ENCODE assay signal across 9 mouse cellular contexts in genomic region chr11:86592993-86593392, GRCm38 (mm10). TPM values are rescaled to one million over a fixed set of nuclear protein-coding genes. Genes with fewer than 3 reads are reported as not detected.
DNase-seq lines count a peak whose midpoint lies in the region; ATAC-seq and TF ChIP-seq lines count a peak whose summit lies in the region.
"Had no signal": no experiment of that assay in that cellular context is flagged by ENCODE, and none has a peak within 500 bp of the region (broad histone marks: within the 10 kb centered on the region; RNA-seq: fewer than 3 reads in every experiment).

No protein-coding gene starts in this region.

- peak overlapping the region; percentile 65 for H3K27ac ChIP-seq in kidney, embryonic 16.5 days (ENCODE audit: low read length)
- H3K27ac ChIP-seq in cortical plate, adult 2 months (ENCODE audit: insufficient read depth, low read length), result 0 out of 2 replicates have a peak overlapping the region, but pooled peaks have one; percentile 15
- peak overlapping the region; percentile 33; the same call in 1 of the 2 replicates for H3K27ac ChIP-seq in macrophage
- H3K27ac ChIP-seq: forebrain, embryonic 13.5 days had no signal

- peaks cover 9% of the 10 kb centered on the region; the same call in 1 of the 2 replicates for H3K79me2 ChIP-seq in macrophage (ENCODE audit: inconsistent target)

- no peak overlapping the region for H3K9ac ChIP-seq in kidney, embryonic 16.5 days (replicated peaks; ENCODE audit: low read length)
- H3K9ac ChIP-seq: forebrain, embryonic 13.5 days had no signal

- DNase-seq in kidney, postnatal 36 days, result no peak
- DNase-seq in CD4-positive, CD25-positive, alpha-beta regulatory T cell, adult 2 months (ENCODE audit: low read depth, low spot score), result peak; percentile 84
- no peak for DNase-seq in layer of hippocampus, postnatal 14 days (ENCODE audit: low spot score in 2 of 2)
- DNase-seq in yolk sac, embryonic 10.5 days (ENCODE audit: low spot score), result no peak
- no peak for DNase-seq in embryo, embryonic 11 days

- no peak overlapping the region for H3K4me3 ChIP-seq in kidney, embryonic 16.5 days (ENCODE audit: low read length)
- no peak overlapping the region for H3K4me3 ChIP-seq in cortical plate, adult 2 months (ENCODE audit: insufficient read depth, low read length)
- H3K4me3 ChIP-seq in macrophage (ENCODE audit: inconsistent target), result no peak overlapping the region
- H3K4me3 ChIP-seq: forebrain, embryonic 13.5 days had no signal

- no peaks in the 10 kb centered on the region for H3K36me3 ChIP-seq in kidney, embryonic 16.5 days (ENCODE audit: insufficient read depth, low read length)
- H3K36me3 ChIP-seq in macrophage (ENCODE audit: inconsistent target), result no peaks in the 10 kb centered on the region

- H3K4me2 ChIP-seq in kidney, embryonic 16.5 days (replicated peaks; ENCODE audit: low read depth, low read length), result no peak overlapping the region
- H3K4me2 ChIP-seq: forebrain, embryonic 13.5 days had no signal

- 24% methylated on average over 3 of the region's 3 CpGs for WGBS in kidney, embryonic 16.5 days
- WGBS in macrophage (ENCODE audit: missing documents), result 10% methylated on average over 3 of the region's 3 CpGs

- peaks cover 16% of the 10 kb centered on the region for H3K4me1 ChIP-seq in kidney, embryonic 16.5 days (ENCODE audit: insufficient read depth, low read length)
- no peaks in the 10 kb centered on the region for H3K4me1 ChIP-seq in cortical plate, adult 2 months (ENCODE audit: control insufficient read depth, insufficient read depth, low read length)

- TF ChIP-seq CTCF in cortical plate, adult 2 months (IDR thresholded peaks at IDR 0.05; ENCODE audit: extremely low read depth, insufficient read depth, low read length), result no peak

- no peaks in the 10 kb centered on the region for H3K9me3 ChIP-seq in kidney, embryonic 16.5 days (ENCODE audit: low read length)
- H3K9me3 ChIP-seq: forebrain, embryonic 13.5 days had no signal

- peak; percentile 51; the same call in 1 of the 2 replicates for ATAC-seq in kidney, embryonic 16.5 days (ENCODE audit: low FRiP score, low TSS enrichment)
- ATAC-seq: forebrain, embryonic 13.5 days had no signal

- H3K27me3 ChIP-seq in kidney, embryonic 16.5 days (ENCODE audit: insufficient read depth, low read length), result no peaks in the 10 kb centered on the region
- H3K27me3 ChIP-seq: forebrain, embryonic 13.5 days had no signal

- no peak for TF ChIP-seq POLR2A in cortical plate, adult 2 months (IDR thresholded peaks at IDR 0.05; ENCODE audit: extremely low read depth, insufficient read depth, low read length)

RNA-seq across cellular contexts. Expression of gene Tubd1, which starts 48.2 kb away (rescaled TPM):
- polyA plus RNA-seq in kidney, embryonic 16.5 days (2015; fragmentation: Nextera tagmentation; extraction: Ambion mirVana), result 11.4 and 13.6 TPM in 2 replicates
- polyA plus RNA-seq in cortical plate, adult 2 months (2012; rRNA removed), result 6.6 and 6.7 TPM in 2 replicates
- 10 to 100 TPM in 4 of 26 experiments, 1 to 10 TPM in 21, under 1 TPM in 1; 0.94 to 14.1 (median 6.1) TPM for total RNA-seq in macrophage (2018; cell fraction: chromatin; rRNA removed)
- 1 to 10 TPM; 1.9 to 6.5 (median 5.2) TPM for total RNA-seq in macrophage (2018; cell fraction: cytosol; rRNA removed)
- 10 to 100 TPM in 3 of 26 experiments, 1 to 10 TPM in 22, under 1 TPM in 1; 0.81 to 13.4 (median 6.3) TPM for total RNA-seq in macrophage (2018; cell fraction: nucleus; rRNA removed)
- 4.1 to 5.8 TPM (median 4.5 TPM) in 3 replicates for polyA plus RNA-seq in macrophage (2018)
- 1 to 10 TPM; 7.0 to 9.2 TPM for total RNA-seq in layer of hippocampus, postnatal 14 days (2021)

RNA-seq across cellular contexts. Expression of gene Rps6kb1, which starts 48.4 kb away (rescaled TPM):
- polyA plus RNA-seq in kidney, embryonic 16.5 days (2015; fragmentation: Nextera tagmentation; extraction: Ambion mirVana), result 51.6 and 62.1 TPM in 2 replicates
- 24.7 and 25.3 TPM in 2 replicates for polyA plus RNA-seq in cortical plate, adult 2 months (2012; rRNA removed)
- 10 to 100 TPM; 43.2 to 98.0 (median 75.0) TPM for total RNA-seq in macrophage (2018; cell fraction: chromatin; rRNA removed)
- 10 to 100 TPM; 10.8 to 18.2 (median 14.3) TPM for total RNA-seq in macrophage (2018; cell fraction: cytosol; rRNA removed)
- 10 to 100 TPM; 24.2 to 94.2 (median 46.2) TPM for total RNA-seq in macrophage (2018; cell fraction: nucleus; rRNA removed)
- 14.6 to 22.7 TPM (median 16.3 TPM) in 3 replicates for polyA plus RNA-seq in macrophage (2018)
- total RNA-seq in layer of hippocampus, postnatal 14 days (2021), result 10 to 100 TPM; 45.2 to 46.3 TPM

Comparison
In these comparisons a context has a peak if more than half of its experiments do, and no peak if none do; other contexts are left out.
1. H3K27ac ChIP-seq: peak in every context shown above with its lines; median percentile 65 in kidney, embryonic 16.5 days; 33 in macrophage; 15 in cortical plate, adult 2 months.